Mouse (Mus musculus) urinary bladder, postnatal 14 days (tissue): Measurements from ENCODE around the gene 5730522E02Rik.

ENCODE experiments used
- DNase-seq: peaks from one replicate; pipeline ENCODE4 v3.0.0; 2021; ENCODE audit warnings: low spot score

The 5730522E02Rik gene

DNA sequence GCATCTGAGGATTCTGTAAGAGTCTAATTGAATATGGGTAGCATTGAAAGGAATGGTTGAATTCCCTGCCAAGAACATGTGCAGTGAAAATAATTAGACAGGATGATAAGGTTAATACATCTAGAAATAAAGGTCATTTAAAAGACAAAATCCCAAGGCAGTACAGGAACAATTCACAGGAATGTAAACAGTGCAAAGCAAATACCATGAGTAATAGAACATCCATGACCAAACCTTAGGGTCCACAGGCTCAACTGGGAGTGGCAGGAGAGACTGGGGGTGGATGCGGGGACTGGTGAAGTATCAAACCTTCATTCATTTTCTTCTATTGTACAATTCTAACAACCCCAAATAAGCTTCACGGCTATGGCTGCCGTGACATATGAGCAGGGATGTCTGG lies 536.4 kb downstream of the 5730522E02Rik start:
- no peak for DNase-seq

GRCm38 (mm10) chr11:25670018-25670417 lies 540.5 kb downstream of the 5730522E02Rik start:
- DNase-seq: no peak

DNA sequence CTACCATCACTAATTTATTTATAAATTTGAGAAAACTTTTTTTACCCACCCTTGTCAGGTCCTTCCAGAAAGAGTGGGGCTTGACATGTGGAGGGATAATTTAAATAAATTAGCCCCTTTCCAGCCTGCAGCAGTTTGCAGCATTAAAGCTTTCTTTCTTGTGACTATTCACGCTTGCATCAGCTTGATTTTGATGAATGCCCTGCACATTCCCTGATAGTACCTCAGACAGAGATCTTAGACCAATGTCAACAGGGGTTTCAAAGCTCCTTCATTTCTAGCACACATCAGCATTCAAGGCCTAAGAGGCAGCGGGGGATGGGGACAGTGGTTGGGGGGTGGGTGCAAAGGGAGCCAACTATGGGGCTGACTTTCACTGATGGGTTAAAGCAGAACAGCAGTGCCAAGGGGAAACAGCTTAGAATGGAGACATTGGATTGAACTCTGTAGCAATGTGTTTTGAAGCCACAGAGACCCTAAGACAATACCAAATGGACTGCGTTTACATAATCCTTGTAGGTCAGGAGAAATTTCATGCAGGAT lies 545.9 kb downstream of the 5730522E02Rik start:
- DNase-seq: no peak

DNA sequence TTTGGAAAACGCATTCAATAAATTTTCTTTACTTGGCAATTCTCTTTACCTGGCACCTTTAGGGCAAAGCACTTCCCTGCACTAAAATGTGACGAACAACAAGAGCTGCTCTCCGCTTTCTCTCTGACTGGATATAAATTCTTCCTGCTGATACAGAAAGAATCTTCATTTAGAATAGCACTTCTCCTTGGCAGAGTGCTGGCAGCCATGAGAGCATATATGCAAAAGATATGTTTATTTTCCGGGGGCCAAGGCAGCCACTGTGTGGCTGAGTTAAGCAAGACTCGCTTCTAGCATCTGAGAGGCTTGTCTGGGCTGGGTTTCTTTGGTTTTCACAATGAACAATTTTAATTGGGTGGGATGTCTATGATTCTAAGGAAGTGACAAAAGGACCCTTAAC lies 564.3 kb downstream of the 5730522E02Rik start:
- no peak for DNase-seq

DNA sequence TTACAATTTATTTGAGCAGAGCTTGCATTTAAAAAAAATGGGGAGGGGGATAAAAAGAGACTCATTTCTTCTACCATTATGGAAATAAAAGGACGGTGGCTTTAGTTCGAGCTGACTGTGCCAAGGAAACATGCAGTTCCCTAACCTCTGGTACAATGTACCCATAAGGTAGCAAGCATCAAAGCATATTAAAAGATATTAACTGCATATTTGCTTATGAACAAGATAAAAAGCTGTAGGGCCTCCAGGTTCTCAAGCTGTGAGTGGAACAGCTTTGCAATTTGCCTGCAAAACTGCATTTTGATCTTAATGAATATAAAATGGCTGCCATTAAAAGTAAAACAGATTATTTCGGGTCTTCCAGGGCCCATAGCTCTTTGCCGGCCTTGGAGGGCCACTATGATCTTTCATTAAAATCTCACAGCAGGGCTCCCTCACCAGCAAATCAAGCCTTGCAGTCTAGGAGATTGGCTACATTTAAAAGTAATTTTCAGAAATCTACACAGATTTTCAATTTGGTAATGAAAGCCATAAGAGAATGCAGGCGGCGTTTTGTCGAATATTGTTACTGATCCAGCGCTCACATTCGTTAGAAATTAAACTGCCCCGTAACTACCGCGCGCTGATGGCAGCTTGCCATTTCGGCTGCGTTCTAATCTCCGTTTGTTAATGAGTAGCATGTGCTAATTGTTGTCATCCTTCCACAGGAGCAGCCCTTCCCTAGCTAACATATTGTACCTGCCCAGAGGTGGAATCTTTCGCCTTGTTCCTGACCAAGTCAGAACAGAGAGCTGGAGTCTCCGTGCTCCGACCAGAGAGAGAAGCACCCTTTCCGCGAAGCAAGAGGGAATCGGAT lies 565.6 kb downstream of the 5730522E02Rik start:
- DNase-seq: no peak

GRCm38 (mm10) chr11:25606886-25607285 lies 603.7 kb downstream of the 5730522E02Rik start:
- no peak for DNase-seq

DNA sequence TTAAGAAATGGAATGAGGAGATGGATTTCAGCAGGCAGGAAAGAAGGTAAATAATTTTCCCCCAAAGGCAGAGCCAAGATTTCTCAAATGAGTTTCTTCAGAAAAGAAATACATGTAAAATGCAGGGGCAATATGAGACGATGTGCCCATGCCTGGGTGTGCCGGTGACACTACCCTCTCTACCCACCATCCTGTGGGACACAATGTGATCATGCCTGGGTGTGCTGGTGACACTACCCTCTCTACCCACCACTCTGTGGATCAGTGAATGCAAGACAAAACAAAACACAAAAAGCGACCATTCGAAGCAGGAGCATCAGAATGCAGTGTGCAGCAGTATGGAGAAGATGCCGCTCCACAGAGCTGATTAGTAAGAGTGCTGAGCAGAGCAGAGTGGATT lies 610.5 kb downstream of the 5730522E02Rik start:
- no peak for DNase-seq

DNA sequence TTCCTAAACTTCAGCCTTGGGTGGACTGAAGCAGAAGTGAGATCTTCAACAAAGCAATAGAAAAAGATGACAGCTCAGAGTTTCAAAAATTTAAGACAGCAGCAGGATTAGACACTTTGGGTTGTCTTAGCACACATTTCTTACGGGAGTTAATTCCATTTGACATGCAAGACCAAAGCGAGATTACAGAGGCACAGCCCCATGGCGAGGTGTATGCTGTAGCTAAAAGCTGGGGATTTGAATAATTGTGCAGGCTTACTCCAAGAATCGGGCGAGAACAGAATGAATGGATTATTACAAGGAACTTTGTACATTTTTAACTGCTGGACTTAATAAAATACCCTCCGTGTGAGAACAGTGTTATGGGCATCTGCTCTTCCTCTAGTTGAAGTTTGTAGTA lies 615.3 kb downstream of the 5730522E02Rik start:
- DNase-seq: no peak

- no peak for DNase-seq
Measured at GRCm38 (mm10) chr11:25594780-25595179, 615.8 kb downstream of the 5730522E02Rik start.

DNA sequence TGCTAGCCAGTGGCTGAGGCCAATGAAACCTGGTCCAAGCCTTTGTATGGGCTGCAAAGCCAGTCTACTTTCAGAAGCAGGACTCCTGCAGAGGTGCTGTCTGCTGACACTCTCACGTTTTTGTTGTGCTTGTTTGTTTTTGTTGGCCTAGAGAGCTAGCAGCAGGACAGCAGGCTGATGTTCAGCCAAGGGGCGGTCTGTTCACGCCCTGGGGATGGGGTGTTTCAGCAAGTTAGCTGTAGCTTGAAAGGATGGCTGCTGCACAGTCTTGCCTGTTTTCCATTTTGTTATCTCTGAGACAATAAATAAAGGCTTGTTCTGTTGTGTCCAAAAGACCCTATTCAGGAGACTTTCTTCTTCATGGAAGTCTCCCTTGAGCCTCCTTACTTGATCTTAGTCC lies 618.3 kb downstream of the 5730522E02Rik start:
- no peak for DNase-seq

DNA sequence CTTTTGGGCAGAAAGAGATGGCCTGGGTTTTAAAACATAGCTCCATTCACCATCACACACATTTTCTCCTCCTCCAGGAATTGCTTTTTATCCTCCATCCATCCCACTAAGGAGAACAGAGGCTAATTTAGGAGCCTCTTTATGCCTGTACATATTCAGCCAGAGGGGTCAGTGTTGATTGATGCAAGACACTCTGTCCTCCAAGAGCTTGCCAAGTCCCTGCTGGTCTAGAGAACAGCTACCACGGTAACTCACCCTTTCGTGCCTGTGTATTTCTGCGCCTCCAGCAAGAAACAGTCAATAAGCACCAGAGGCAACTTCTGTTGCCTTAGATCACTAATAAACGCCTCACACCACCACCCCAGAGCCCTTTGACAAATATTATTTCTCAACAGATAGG lies 620.3 kb downstream of the 5730522E02Rik start:
- no peak for DNase-seq

DNA sequence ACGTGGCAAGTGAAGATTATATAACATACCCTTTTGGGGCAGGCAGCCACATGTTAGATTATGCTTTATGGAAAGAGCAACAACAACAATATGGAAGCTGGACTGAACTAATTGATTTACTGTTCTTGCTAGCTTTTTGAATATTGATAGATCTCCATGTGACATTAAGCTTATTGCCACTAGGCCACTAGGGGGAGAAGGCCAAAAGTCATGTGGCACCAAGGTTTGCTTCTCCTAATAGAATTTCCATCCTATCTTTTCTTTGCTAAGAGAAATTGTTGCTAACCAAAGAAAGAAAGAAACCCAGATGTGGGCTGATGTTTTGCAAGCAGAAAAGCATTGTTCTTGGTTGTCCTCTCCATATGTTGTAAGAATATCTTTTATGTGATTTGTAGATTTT lies 621.1 kb downstream of the 5730522E02Rik start:
- no peak for DNase-seq

- DNase-seq: no peak
Measured at GRCm38 (mm10) chr11:25574129-25574465, 636.5 kb downstream of the 5730522E02Rik start.

DNA sequence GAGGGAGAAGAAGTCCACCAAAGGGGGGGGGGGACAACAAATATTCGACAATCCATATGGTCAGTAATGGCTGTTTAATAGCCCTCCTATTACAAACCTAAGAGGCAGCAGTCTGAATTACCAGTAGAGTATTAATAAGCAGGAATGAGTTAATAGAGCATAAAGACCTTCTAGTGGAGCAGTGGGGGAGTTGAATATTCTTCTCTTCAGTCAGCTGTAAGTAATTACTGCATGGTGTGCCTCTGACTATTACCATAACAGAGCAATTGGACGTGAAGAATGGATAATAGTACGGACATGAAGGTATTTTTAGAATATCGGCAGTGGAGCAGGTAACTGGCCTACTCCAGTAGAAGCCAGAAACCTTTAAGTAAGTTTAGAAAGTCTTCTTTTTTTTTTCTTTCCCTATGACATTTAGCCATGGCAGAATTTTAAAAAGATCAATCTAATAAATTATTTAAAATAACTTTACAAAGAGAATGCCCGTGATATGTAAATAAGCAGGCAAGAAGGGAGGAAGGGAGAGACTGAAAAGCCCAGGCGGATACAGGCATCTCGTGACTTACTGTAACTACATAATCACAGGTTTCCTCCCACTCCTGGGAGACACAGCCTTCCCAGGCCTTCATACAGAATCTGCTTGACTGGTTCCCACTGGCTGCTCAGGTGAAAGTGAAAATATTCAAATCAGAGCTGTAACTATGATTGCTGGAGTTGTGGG lies 637.0 kb downstream of the 5730522E02Rik start:
- DNase-seq: no peak

- no peak for DNase-seq
Measured at GRCm38 (mm10) chr11:25571396-25571795, 639.2 kb downstream of the 5730522E02Rik start.
